Mouse (Mus musculus): ENCODE measurements around the gene Ndufaf4. TPM values are rescaled to one million over a fixed set of nuclear protein-coding genes. Genes with fewer than 3 reads are reported as not detected.
"Not testable (repeated sequence)": the region's sequence is repeated elsewhere in the genome, so short reads cannot be mapped to it uniquely, and the experiment has no call there.

Ndufaf4 gene
- 83.5 and 85.8 TPM in 2 replicates for polyA plus RNA-seq (2014; fragmentation: Nextera tagmentation; extraction: Ambion mirVana)

GRCm38 (mm10) chr4:24897851-24898515 is at the start of gene Ndufaf4:
Gene Ndufaf4 (plus strand): TSS chr4:24898083.
- Histone ChIP-seq H3K36me3 (ENCODE audit: control insufficient read depth, insufficient read depth, low read length) (peaks cover 2% of the 10 kb centered on the region), H3K9me3 (replicated peaks; ENCODE audit: control insufficient read depth, low read length) (no peaks in the 10 kb centered on the region), H3K9ac (ENCODE audit: low read depth, low read length) (peak within 1 kb of the TSS; percentile 85), H3K27me3 (ENCODE audit: control insufficient read depth, insufficient read depth, low read length) (no peaks in the 10 kb centered on the region), H3K4me1 (ENCODE audit: control insufficient read depth, insufficient read depth, low read length) (no peaks in the 10 kb centered on the region), H3K27ac (ENCODE audit: low read depth, low read length) (peak within 1 kb of the TSS; percentile 71), H3K4me3 (ENCODE audit: low read depth, low read length) (peak within 1 kb of the TSS; percentile 85), H3K4me2 (peak within 1 kb of the TSS; percentile 80)
- under 1% methylated on average over 58 of the region's 58 CpGs for WGBS (ENCODE audit: insufficient replicate concordance)
- ATAC-seq (replicated peaks; ENCODE audit: insufficient number of reproducible peaks, low FRiP score, low TSS enrichment), result peak; percentile 97

DNA sequence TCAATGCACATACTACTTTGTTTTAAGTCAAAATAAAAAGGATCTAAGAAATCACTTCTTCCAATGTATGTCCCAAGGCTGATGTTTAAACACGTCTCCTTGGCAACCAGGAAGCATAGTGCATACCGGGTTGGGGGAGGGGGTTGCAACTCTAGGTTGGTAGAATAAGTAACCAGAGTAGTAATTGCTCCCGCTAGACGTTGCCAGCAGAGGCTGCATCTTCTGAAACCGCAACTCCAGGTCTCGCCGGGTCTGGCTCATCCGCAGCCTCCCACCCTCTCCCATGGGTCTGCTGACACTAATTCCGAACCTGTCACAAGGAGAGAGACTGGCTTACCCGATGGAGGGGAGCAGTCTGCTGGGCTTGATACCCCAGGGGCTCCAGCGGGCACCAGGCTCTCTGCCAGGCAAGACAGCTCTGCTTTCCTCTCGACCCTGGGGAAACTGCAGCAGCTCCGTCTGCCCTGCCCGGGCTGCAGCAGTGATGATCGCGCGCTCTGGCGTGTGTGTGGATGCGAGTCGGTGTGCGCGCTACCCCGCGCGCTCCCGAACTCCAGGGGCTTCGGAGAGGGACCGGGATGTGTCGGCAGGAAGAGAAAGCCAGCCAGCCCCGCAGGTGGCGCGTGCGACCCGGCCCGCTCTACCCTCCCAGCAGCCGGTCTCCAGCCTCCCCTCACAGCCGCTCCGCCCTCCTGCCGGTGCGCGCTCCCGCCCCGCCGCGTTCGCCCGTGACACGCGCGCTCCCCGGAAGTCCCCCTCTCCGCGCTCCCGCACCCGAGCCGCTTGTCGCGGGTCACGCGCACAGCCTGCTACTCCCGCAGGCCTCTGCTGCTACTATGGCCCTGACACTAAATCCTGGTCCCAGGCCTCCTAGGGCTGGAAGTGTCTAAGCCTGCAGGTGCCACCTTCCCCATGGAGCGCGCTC is 47.2 kb upstream of the Ndufaf4 start, which contains the start of gene Klhl32:
Gene Klhl32 (minus strand): TSS at position 724 of the 925 bp plus-strand sequence.
- under 1% methylated on average over 54 of the region's 63 CpGs for WGBS (ENCODE audit: insufficient replicate concordance)
- 0 out of 2 replicates have a peak within 1 kb of the TSS, but pooled peaks have one; percentile 17 for H3K27ac ChIP-seq (ENCODE audit: low read depth, low read length)
- no peaks in the 10 kb centered on the region for H3K27me3 ChIP-seq (ENCODE audit: control insufficient read depth, insufficient read depth, low read length)
- no peaks in the 10 kb centered on the region for H3K4me1 ChIP-seq (ENCODE audit: control insufficient read depth, insufficient read depth, low read length)
- H3K4me2 ChIP-seq, result peak within 1 kb of the TSS; percentile 63
- H3K9ac ChIP-seq (ENCODE audit: low read depth, low read length), result peak within 1 kb of the TSS; percentile 77
- peak within 1 kb of the TSS; percentile 74 for H3K4me3 ChIP-seq (ENCODE audit: low read depth, low read length)
- no peaks in the 10 kb centered on the region for H3K36me3 ChIP-seq (ENCODE audit: control insufficient read depth, insufficient read depth, low read length)
- H3K9me3 ChIP-seq (replicated peaks; ENCODE audit: control insufficient read depth, low read length), result no peaks in the 10 kb centered on the region
- peak; percentile 83 for ATAC-seq (replicated peaks; ENCODE audit: insufficient number of reproducible peaks, low FRiP score, low TSS enrichment)

GRCm38 (mm10) chr4:24865691-24866090 is 32.2 kb upstream of the Ndufaf4 start:
- Histone ChIP-seq H3K4me1 (ENCODE audit: control insufficient read depth, insufficient read depth, low read length) (no peaks in the 10 kb centered on the region), H3K4me3 (ENCODE audit: low read depth, low read length) (no peak overlapping the region), H3K27ac (ENCODE audit: low read depth, low read length) (no peak overlapping the region), H3K27me3 (ENCODE audit: control insufficient read depth, insufficient read depth, low read length) (no peaks in the 10 kb centered on the region), H3K9ac (ENCODE audit: low read depth, low read length) (no peak overlapping the region), H3K4me2 (no peak overlapping the region), H3K36me3 (ENCODE audit: control insufficient read depth, insufficient read depth, low read length) (no peaks in the 10 kb centered on the region), H3K9me3 (replicated peaks; ENCODE audit: control insufficient read depth, low read length) (no peaks in the 10 kb centered on the region; the same call in 1 of the 2 replicates)
- no peak for ATAC-seq (replicated peaks; ENCODE audit: insufficient number of reproducible peaks, low FRiP score, low TSS enrichment)
- 40% methylated on average over 6 of the region's 6 CpGs for WGBS (ENCODE audit: insufficient replicate concordance)

GRCm38 (mm10) chr4:24869230-24869629 is 28.7 kb upstream of the Ndufaf4 start:
- H3K4me3 ChIP-seq (ENCODE audit: low read depth, low read length), result no peak overlapping the region
- no peak overlapping the region for H3K27ac ChIP-seq (ENCODE audit: low read depth, low read length)
- ATAC-seq (replicated peaks; ENCODE audit: insufficient number of reproducible peaks, low FRiP score, low TSS enrichment), result no peak
- H3K27me3 ChIP-seq (ENCODE audit: control insufficient read depth, insufficient read depth, low read length), result no peaks in the 10 kb centered on the region
- no peak overlapping the region for H3K9ac ChIP-seq (ENCODE audit: low read depth, low read length)
- no peak overlapping the region for H3K4me2 ChIP-seq
- H3K4me1 ChIP-seq (ENCODE audit: control insufficient read depth, insufficient read depth, low read length), result no peaks in the 10 kb centered on the region
- H3K36me3 ChIP-seq (ENCODE audit: control insufficient read depth, insufficient read depth, low read length), result no peaks in the 10 kb centered on the region
- H3K9me3 ChIP-seq (replicated peaks; ENCODE audit: control insufficient read depth, low read length), result no peaks in the 10 kb centered on the region; the same call in 1 of the 2 replicates
- WGBS (ENCODE audit: insufficient replicate concordance), result 65% methylated on average over 4 of the region's 4 CpGs

- H3K9me3 ChIP-seq (replicated peaks; ENCODE audit: control insufficient read depth, low read length); H3K27ac ChIP-seq (ENCODE audit: low read depth, low read length); H3K4me1 ChIP-seq (ENCODE audit: control insufficient read depth, insufficient read depth, low read length); ATAC-seq (replicated peaks; ENCODE audit: insufficient number of reproducible peaks, low FRiP score, low TSS enrichment); H3K27me3 ChIP-seq (ENCODE audit: control insufficient read depth, insufficient read depth, low read length); H3K4me3 ChIP-seq (ENCODE audit: low read depth, low read length); H3K4me2 ChIP-seq; H3K9ac ChIP-seq (ENCODE audit: low read depth, low read length); H3K36me3 ChIP-seq (ENCODE audit: control insufficient read depth, insufficient read depth, low read length): not testable (repeated sequence)
- 40% methylated on average over 2 of the region's 2 CpGs for WGBS (ENCODE audit: insufficient replicate concordance)
Observed at GRCm38 (mm10) chr4:24889386-24889785, 8.5 kb upstream of the Ndufaf4 start.

- H3K4me2 ChIP-seq, result not testable (repeated sequence)
Observed at GRCm38 (mm10) chr4:24892293-24892692, 5.6 kb upstream of the Ndufaf4 start.

GRCm38 (mm10) chr4:24894625-24895024 is 3.3 kb upstream of the Ndufaf4 start:
- Histone ChIP-seq H3K36me3 (ENCODE audit: control insufficient read depth, insufficient read depth, low read length) (no peaks in the 10 kb centered on the region), H3K4me3 (ENCODE audit: low read depth, low read length) (no peak overlapping the region), H3K4me1 (ENCODE audit: control insufficient read depth, insufficient read depth, low read length) (no peaks in the 10 kb centered on the region), H3K9me3 (replicated peaks; ENCODE audit: control insufficient read depth, low read length) (peaks cover 3% of the 10 kb centered on the region; the same call in 1 of the 2 replicates), H3K4me2 (no peak overlapping the region), H3K27me3 (ENCODE audit: control insufficient read depth, insufficient read depth, low read length) (no peaks in the 10 kb centered on the region), H3K27ac (ENCODE audit: low read depth, low read length) (no peak overlapping the region), H3K9ac (ENCODE audit: low read depth, low read length) (no peak overlapping the region)
- WGBS (ENCODE audit: insufficient replicate concordance), result 70% methylated on average over 4 of the region's 4 CpGs
- no peak for ATAC-seq (replicated peaks; ENCODE audit: insufficient number of reproducible peaks, low FRiP score, low TSS enrichment)

More at GRCm38 (mm10) chr4:24892293-24892692, 5.6 kb upstream of the Ndufaf4 start:
- not testable (repeated sequence) for H3K4me1 ChIP-seq (ENCODE audit: control insufficient read depth, insufficient read depth, low read length); H3K27me3 ChIP-seq (ENCODE audit: control insufficient read depth, insufficient read depth, low read length); H3K27ac ChIP-seq (ENCODE audit: low read depth, low read length); H3K9ac ChIP-seq (ENCODE audit: low read depth, low read length); ATAC-seq (replicated peaks; ENCODE audit: insufficient number of reproducible peaks, low FRiP score, low TSS enrichment); H3K9me3 ChIP-seq (replicated peaks; ENCODE audit: control insufficient read depth, low read length); H3K4me3 ChIP-seq (ENCODE audit: low read depth, low read length); H3K36me3 ChIP-seq (ENCODE audit: control insufficient read depth, insufficient read depth, low read length)
- WGBS (ENCODE audit: insufficient replicate concordance), result 64% methylated on average over 2 of the region's 2 CpGs

GRCm38 (mm10) chr4:24896829-24897228 is 1.1 kb upstream of the Ndufaf4 start:
- H3K4me1 ChIP-seq (ENCODE audit: control insufficient read depth, insufficient read depth, low read length), result no peaks in the 10 kb centered on the region
- H3K27me3 ChIP-seq (ENCODE audit: control insufficient read depth, insufficient read depth, low read length), result no peaks in the 10 kb centered on the region
- H3K9ac ChIP-seq (ENCODE audit: low read depth, low read length), result no peak overlapping the region
- peaks cover under 1% of the 10 kb centered on the region; the same call in 1 of the 2 replicates for H3K36me3 ChIP-seq (ENCODE audit: control insufficient read depth, insufficient read depth, low read length)
- no peak for ATAC-seq (replicated peaks; ENCODE audit: insufficient number of reproducible peaks, low FRiP score, low TSS enrichment)
- no peaks in the 10 kb centered on the region for H3K9me3 ChIP-seq (replicated peaks; ENCODE audit: control insufficient read depth, low read length)
- H3K4me2 ChIP-seq, result no peak overlapping the region
- no peak overlapping the region for H3K4me3 ChIP-seq (ENCODE audit: low read depth, low read length)
- H3K27ac ChIP-seq (ENCODE audit: low read depth, low read length), result no peak overlapping the region
- WGBS (ENCODE audit: insufficient replicate concordance), result 0% methylated on average over 1 of the region's 1 CpGs

Data from heart, embryonic 11.5 days (tissue).